Mouse (Mus musculus) neural tube, embryonic 12.5 days (tissue): ENCODE results near the gene Calcr. TPM values are rescaled to one million over a fixed set of nuclear protein-coding genes. Genes with fewer than 3 reads are reported as not detected.
A peak's percentile ranks its signal among the peaks of the same experiment; 100 is the strongest.
"Not testable (repeated sequence)": the region's sequence is repeated elsewhere in the genome, so short reads cannot be mapped to it uniquely, and the experiment has no call there.

Experiments
- ATAC-seq: fragments of 200-750 bp; cut with Nextera tagmentation; 2 replicates; pipeline ENCODE4 v1.8.0; 2017; ENCODE audit warnings: low read depth, mild to moderate bottlenecking, moderate TSS enrichment, moderate library complexity; ENCODE audit not compliant: low FRiP score
- H3K27ac ChIP-seq: fragments of 300-500 bp; sonication (generic); 2 replicates; pipeline ENCODE4 v1.5.1; 2016
- H3K27me3 ChIP-seq: fragments of 300-500 bp; sonication (generic); replicated peaks from 2 replicates; pipeline ENCODE4 v1.6.1; 2016; ENCODE audit warnings: mild to moderate bottlenecking
- H3K36me3 ChIP-seq: fragments of 300-500 bp; sonication (generic); 2 replicates; pipeline ENCODE4 v1.6.1; 2016; ENCODE audit warnings: mild to moderate bottlenecking
- H3K4me1 ChIP-seq: fragments of 300-500 bp; sonication (generic); 2 replicates; pipeline ENCODE4 v1.6.1; 2016
- H3K4me2 ChIP-seq: fragments of 300-500 bp; sonication (generic); replicated peaks from 2 replicates; pipeline ENCODE4 v1.6.1; 2016; ENCODE audit warnings: mild to moderate bottlenecking
- H3K4me3 ChIP-seq: fragments of 300-500 bp; sonication (generic); 2 replicates; pipeline ENCODE4 v1.5.1; 2016
- H3K9ac ChIP-seq: fragments of 300-500 bp; sonication (generic); 2 replicates; pipeline ENCODE4 v1.6.1; 2016; ENCODE audit warnings: mild to moderate bottlenecking
- H3K9me3 ChIP-seq: fragments of 300-500 bp; sonication (generic); 2 replicates; pipeline ENCODE4 v1.6.1; 2016; ENCODE audit warnings: mild to moderate bottlenecking
- WGBS: fragments of 180-500 bp; shearing (Covaris S2); methylation state at CpG from one replicate; pipeline ENCODE4 v1.1.7; 2016; 5-methylcytosine and 5-hydroxymethylcytosine counted together
- microRNA counts: library from miRNA; unstranded; fragments of <30 nt; microRNA quantifications from one replicate; lab custom pipeline; 2017
- microRNA-seq: library from miRNA; unstranded; fragments of <30 nt; microRNA quantifications from one replicate; pipeline ENCODE4, GENCODE M21; 2017
- polyA plus RNA-seq: library from polyadenylated mRNA; unstranded; fragments of >200 nt; fragmentation: Nextera tagmentation; extraction: Ambion mirVana; gene quantifications from 2 replicates; pipeline ENCODE4 v1.2.1, GENCODE M21; 2016

Gene Calcr
- polyA plus RNA-seq, 1 experiment from 2014 or later: 0.30 TPM

- not testable (repeated sequence) for H3K4me3 ChIP-seq, H3K9ac ChIP-seq, H3K27me3 ChIP-seq, H3K27ac ChIP-seq, ATAC-seq, H3K36me3 ChIP-seq, H3K4me1 ChIP-seq, H3K4me2 ChIP-seq, H3K9me3 ChIP-seq
- WGBS: 86% methylated on average over 4 of the region's 4 CpGs
Observed at GRCm38 (mm10) chr6:3671941-3672340, 92.6 kb downstream of the Calcr start.

DNA sequence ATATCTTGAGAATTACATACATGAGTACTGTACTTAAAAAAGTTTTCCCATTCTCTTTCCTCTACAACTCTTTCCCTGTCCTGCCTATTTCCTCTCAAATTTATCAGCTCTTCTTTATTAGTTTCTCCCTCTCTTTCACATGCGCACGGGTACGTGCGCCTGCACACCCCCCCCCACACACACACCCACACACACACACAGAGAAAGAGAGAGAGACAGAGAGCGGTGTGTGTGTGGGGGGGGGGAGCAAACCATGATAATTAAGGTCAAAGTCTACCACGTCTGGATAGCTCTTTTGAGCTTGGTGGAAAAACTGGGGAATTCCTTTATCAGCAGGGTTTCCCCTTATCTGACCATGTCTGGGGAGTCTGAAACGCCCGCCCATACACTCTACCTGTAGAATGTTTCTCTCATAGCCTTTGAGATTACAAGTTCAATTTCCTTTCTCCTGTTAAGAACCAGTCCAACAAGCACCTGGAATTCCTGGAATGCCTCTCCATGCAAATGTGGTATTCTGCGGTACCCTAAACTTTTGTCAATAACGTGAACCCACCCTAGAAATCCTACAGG is 100.3 kb downstream of the Calcr start:
- Histone ChIP-seq H3K9me3 (no peaks in the 10 kb centered on the region), H3K4me1 (no peaks in the 10 kb centered on the region), H3K9ac (no peak overlapping the region), H3K27ac (no peak overlapping the region), H3K4me3 (no peak overlapping the region), H3K27me3 (no peaks in the 10 kb centered on the region), H3K36me3 (no peaks in the 10 kb centered on the region), H3K4me2 (no peak overlapping the region)
- ATAC-seq: no peak
- WGBS: 87% methylated on average over 10 of the region's 10 CpGs

- Histone ChIP-seq H3K9me3 (no peaks in the 10 kb centered on the region), H3K36me3 (no peaks in the 10 kb centered on the region), H3K4me1 (no peaks in the 10 kb centered on the region), H3K9ac (no peak overlapping the region), H3K27ac (no peak overlapping the region), H3K27me3 (no peaks in the 10 kb centered on the region), H3K4me2 (no peak overlapping the region), H3K4me3 (no peak overlapping the region)
- ATAC-seq: no peak
- WGBS: 94% methylated on average over 4 of the region's 4 CpGs
Observed at GRCm38 (mm10) chr6:3658405-3658804, 106.1 kb downstream of the Calcr start.

MicroRNAs encoded within 50 kb of the gene (microRNA counts, 519-probe panel; counts per million panel counts)
- microRNA mmu-miR-489 (lab: Ali Mortazavi, UCI): 342 counts per million, percentile 67 among the panel's probes with 10 or more counts
- microRNA mmu-miR-653 (lab: Ali Mortazavi, UCI): 342 counts per million, percentile 67 among the panel's probes with 10 or more counts

Small RNA genes lying within 50 kb of the gene (microRNA-seq; reads per million reads assigned to microRNA genes)
- gene Mir489 (not detected), gene Mir653 (not detected)

Other genes with a start within 250 kb of the Calcr start
- gene Tfpi2, start 224.2 kb upstream of the Calcr start, polyA plus RNA-seq: 0.57 and 0.64 TPM in 2 replicates
- not detected in 2 replicates for gene Gngt1, start 229.1 kb upstream of the Calcr start, polyA plus RNA-seq
- gene Gng11, start 239.2 kb upstream of the Calcr start, polyA plus RNA-seq: 37.2 and 42.7 TPM in 2 replicates